Mouse (Mus musculus): ENCODE data around the gene Kpna7.
"Not testable (repeated sequence)": the region's sequence is repeated elsewhere in the genome, so short reads cannot be mapped to it uniquely, and the experiment has no call there.

Kpna7 gene

DNA sequence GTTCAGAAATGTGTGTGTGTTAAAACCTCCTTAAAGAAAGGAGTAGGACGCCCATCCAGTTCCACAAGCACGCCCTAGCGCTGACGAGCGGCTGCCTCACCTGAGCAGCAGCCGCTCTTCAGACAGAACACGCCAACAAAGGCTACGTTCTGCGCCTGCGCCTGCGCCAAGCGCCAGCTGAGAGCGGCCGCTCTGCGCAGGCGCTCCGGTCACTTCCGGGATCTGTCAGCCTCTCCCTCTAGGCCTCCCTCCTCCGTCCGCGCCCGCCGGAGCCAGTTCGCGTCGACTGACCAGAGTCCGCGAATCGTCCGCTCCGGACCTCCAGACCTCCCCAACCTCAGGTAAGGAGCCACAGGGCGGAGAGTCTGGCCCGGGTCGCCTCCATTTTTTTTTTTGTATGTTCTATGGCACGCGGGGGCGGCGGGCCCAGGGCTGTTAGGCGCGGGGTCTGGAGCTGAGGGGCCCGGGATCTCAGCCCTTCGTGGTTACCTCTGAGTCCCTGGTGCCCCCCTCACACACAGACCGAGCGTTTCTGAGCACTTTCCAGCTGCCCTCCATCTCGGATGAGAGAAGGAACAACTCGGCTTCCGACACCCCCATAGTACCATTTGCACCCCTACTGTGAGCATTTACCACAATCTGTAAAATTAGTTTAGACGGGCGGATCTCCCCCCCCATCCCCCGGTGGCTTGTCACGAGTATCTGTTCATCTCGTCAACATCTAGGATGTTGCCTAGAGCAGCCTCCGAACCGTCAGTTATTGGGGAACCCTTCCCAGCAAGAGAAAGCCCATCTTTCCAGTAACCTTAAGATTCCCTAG is at the start of gene Kpna7, which contains the start of gene Arpc1a:
Kpna7 (minus strand) TSS at position 399 of the 820 bp plus-strand sequence.
Arpc1a (plus strand) TSS at position 199 of the 820 bp plus-strand sequence.
- peak; percentile 96 for DNase-seq

DNA sequence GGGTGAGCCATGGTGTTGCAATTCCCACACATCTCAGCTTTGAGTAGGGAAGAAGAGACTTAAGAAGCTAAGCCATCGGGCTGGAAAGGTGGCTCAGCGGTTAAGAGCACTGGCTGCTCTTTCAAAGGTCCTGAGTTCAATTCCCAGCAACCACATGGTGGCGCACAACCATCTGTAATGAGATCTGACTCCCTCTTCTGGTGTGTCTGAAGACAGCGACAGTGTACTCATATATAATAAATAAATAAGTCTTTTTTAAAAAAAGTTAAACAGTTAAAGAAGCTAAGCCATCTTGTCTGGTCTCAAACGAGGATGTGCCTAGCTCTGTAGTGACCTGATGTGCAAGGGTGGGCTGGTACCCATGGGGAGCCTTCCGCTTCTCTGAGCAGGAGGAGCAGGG is 49.4 kb upstream of the Kpna7 start:
- DNase-seq = not testable (repeated sequence)

DNA sequence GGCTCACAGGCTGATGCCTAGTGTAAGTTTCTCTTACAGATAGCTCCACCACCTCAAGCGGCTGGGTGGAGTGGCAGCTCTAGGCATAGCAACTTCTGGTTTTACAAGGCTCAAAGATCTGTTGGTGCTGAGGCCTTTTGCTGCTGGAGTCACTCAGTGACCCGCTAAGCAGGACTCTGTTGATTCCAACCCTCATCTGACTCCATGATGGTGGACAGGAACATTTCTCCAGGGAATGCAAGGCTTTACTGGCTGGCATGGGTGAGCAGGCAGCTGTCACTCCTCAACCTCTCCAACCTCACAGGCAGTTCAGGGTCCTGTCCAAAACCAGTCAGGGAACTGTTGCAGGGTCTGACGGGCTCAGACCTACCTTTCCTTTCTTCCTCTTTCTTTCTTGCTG is 47.2 kb upstream of the Kpna7 start:
- DNase-seq = no peak

DNA sequence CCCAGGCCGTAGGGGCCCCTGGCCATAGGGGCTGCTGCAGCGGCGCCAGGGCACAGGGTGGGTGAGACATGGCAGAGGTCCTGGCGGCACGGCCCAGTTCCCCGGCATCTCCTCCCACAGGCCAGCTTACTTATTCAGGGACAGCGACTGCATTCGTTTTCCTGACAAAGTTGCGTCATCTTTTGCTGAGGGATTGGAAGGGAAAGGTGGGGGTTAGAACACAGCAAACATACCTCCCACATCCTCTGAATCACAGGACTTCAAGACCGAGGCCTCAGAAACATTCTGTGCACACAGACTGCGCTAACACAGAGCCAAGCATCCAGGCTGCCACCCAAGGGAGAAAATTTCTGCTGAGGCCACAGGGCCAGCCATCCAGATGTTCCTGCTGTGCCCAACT is 46.4 kb upstream of the Kpna7 start:
- DNase-seq = no peak

DNA sequence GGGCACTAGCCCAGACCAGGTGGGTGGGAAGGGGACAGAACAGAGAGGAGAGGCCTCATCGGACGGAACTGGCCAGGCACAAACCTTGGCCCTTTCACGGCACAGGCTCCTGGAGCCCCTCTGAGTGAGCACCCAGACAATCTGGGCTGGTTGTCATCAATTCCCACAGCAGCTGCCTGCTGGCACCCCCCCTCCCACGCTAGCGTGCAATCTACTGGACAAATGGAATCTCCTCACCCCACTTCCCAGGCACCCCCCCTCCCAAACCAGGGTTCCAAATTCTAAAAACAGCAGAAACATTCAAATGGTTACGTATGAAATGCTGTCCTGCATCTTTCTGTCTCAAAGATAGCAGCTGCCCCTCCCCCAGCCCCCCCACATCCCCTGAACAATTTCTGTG is 45.9 kb upstream of the Kpna7 start:
- not testable (repeated sequence) for DNase-seq

DNA sequence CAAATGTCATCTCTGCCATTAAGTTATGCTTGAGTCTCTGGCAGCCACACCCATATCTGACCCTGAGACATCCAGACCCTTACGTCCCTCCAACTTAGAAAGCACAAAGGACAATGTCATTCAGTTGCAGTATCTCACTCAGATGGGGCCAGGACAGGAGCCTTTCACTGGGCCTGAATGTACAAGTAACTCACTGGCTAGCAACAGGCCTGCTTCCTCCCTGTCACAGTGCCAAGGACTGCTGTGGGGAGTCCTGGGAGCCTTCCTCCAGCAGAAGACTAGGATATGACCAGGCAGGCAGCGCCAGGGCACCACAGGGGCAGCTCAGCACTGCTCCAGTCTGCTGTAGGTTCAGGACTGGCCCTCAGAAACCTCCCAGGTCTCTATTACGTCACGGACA is 45.3 kb upstream of the Kpna7 start:
- DNase-seq = no peak

DNA sequence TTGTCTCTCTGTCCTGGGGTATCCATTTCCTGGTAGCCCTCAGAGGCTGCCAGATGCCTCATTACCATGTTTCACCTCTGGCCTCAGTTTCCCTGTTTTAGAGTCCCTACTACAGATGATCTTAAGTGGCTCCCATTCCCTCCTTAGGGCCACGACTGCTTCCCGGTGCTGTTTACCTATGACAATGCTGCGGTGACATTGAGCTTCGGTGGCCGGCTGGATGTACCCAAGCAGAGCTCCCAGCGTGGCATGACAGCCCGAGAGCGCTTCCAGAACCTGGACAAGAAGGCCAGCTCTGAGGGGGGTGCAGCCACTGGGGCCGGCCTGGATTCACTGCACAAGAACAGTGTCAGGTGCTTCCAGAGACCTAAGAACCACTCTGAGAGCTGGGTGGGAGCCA is 42.8 kb upstream of the Kpna7 start:
- DNase-seq = no peak

DNA sequence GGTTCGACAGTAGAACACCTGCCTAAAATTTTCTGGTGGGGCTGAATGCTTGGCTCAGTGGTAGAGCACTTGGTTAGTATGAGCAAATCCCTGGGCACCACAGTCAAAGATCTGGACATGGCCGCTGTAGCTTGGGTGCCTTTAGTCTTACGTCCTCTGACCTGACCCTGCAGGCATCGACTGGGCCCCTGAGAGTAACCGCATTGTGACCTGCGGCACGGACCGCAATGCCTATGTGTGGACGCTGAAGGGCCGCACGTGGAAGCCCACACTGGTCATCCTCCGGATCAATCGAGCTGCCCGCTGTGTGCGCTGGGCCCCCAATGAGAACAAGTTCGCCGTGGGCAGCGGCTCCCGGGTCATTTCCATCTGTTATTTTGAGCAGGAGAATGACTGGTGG is 39.6 kb upstream of the Kpna7 start:
- no peak for DNase-seq

DNA sequence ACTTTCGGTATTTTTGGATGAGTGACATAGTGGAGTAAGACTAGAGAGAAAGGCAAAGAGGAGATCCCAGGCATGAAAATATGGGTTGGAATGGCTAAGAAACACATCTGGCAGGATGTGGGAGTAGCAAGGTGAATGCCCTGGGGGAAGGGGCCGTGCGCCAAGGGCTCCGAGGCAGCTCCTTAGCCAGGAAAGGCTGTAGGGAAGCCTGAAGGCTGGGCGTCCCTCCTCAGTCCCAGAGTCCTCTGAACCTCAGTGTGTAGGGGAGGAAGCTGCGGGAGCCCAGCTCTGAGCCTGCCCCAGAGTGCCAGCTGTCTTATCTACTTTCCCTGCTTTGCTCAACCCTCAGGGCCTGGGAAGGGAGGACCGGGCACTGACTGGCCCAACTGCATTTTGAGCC is 37.1 kb upstream of the Kpna7 start:
- DNase-seq = no peak

DNA sequence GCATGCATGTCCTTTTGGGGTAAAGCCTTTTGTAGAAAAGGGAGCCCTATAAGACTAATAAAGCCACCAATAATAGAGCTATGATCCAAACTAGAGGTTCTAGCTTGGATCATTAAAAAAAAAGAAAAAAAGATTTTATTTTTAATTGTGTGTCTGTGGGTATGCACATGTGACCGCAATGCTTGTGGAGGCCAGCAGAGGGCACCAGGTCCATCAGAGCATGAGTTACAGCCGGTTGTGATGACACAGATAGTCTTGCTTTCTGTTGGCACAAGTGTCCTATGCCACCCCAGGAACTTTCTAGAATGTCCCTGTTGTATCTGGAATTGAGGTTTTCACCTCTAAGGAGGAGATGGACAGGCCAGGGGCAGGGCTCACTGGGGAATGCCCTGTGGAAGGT is 35.6 kb upstream of the Kpna7 start:
- DNase-seq = peak; percentile 40

DNA sequence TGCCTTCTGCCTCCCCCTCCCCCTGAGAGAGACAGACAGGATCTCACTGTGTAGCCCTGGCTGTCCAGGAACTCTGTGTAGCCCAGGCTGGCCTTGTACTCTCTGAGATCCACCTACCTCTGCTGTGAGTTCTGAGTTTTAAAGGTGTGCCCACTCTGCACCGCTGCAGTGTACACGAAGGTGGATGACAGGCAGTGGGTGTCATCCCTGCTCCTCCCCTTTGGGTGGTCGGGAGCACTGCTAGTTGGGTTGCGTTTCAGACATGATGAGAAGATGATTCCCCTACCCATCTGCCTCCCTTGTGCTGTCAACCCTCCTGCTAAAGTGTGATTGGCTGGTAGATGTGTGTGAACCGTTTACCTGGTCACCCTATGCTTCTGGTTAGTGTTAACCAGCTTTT is 34.6 kb upstream of the Kpna7 start:
- DNase-seq = no peak

DNA sequence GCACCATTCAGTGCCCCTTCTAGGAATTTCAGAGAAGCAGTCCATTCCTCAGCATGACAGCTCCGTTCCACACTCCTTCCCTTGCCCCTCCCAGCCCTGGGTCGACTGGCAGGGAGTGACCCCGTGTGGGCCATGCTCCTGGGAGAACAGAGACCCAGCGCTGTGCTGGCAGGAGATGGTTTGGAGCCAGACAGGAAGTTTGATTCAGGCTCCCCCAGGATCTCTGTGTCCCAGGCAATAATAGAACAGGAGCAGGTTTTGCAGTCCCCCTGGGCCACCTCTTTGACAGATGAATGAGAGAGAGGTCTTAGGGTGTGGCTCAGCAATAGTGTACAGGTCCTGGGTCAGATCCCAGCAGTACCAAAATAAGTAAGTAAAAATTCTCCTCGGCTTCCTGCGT is 34.2 kb upstream of the Kpna7 start:
- no peak for DNase-seq

DNA sequence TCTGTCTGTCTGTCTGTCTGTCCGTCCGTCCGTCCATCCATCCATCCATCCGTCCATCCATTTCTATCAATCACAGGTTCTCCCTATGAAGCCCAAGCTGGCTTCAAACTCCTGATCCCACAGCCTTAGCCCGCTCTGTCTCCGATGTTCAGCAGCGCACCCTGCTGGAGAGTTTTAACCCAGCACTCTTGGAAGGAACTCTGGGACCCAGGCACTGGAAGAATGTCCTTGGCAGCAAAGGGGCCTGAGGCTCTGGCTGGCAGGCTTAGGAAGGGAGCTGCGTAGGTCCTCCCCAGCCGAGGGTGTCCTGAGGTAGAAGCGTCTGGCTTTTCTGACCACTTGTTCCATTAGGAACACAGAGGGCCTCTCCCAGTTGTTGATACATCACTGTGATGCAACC is 33.1 kb upstream of the Kpna7 start:
- peak; percentile 68 for DNase-seq

DNA sequence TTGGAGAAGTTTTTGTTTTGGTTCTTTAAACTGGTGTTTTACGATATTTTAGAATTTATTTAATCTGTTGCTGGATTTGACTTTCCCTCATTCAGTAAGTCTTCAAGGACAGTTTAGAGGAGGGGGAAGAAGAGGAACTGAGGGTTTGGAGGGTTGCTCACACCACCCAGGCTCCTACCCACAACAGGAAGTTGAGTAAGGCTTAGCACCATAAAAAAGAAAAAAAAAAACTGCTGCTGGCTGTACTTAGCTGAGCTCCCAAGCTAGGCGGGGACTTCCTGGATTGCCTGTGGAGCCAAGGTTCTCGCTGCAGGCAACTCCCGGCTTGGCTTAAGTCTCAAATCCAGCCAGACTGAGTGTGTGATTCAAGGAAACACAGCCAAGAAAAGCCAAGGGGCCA is 32.5 kb upstream of the Kpna7 start:
- DNase-seq = peak; percentile 43

DNA sequence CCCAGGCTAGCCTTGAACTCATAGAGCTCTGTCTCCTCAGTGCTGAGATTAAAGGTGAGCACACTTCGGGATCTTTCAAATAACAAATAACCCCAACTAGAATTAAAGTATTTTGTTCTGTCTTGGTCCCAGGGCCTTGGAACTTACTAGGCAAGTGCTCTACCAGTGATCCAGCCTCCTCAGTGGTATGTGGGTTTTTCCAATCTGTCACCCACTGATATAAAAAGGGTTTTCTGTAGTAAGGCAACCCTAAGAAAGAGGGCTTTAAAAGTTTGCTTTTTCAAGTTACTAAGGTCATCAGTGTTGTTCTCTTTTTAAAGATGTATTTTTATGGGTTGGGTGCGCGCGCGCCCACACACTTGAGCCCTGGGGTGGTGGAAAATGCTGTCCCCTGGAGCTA is 31.9 kb upstream of the Kpna7 start:
- no peak for DNase-seq

DNA sequence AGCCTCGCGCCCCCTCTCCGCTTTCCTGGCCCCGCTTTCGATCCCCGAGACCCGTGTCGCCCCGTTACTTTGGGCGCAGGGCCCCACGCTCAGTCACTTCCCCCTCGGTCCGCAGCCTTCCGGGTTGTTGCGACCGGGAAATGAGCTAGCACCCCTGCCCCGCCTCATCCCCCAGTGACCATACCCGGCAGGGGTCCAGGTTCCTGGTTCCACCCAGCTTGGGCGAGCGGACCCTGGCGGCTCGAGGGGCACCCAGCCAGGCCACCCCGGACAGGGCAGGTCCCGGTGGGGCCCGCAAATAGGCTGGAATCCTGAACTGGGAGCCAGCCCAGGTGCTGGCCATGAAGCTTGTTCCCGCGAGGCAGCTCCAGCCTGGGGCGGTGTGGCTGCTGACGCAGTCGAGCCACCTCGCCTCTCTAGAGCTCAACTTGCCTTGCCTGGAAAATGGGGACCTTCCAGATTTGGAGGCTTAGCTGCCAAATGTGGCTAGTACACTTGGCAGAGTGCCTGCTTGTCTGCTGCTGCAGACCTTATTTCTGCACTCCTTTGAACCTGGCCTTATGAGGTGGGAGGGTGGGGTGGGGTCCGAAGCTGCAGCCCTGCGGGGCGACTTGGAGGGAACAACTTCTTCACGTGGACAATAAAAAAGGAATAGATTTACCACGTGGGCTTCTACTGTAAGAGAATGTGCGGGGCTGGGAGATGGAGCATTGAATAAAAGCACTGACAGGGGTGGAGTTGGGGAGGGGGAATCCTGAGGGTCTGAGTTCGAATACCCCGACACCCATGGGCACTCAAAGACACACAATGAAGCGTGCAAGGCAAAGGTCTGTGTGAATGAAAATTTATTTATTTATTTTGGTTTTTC is 31.0 kb upstream of the Kpna7 start:
- DNase-seq = peak; percentile 56

DNA sequence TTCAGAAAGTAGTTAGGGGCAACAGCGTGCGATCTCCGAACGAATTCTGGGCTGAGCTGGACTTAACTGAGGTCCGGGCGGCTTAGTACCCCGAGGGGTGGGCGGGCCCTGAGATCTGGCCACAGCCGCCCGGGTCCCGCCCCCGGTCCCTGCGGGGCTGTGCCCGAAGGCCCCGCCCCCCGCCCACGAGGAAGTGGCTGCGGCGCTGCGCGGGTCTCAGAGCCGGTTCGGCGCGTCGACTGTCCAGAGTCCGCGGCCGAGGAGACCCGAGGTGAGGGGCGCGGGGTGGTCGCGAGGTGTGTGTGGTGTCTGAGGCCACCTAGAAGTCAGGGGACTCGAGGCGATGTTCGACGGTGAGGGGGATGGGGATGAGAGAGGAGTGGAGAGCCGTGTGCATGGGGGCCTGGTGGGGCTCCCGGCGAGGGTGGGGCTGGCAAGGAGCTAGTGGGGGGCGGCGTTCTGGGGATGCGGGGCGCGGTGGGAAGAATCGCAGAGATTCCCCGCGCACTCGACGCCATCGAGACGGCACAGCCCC is 30.3 kb upstream of the Kpna7 start, which contains the start of gene Arpc1b:
Arpc1b (plus strand) TSS at position 145 of the 535 bp plus-strand sequence.
- peak; percentile 78 for DNase-seq

DNA sequence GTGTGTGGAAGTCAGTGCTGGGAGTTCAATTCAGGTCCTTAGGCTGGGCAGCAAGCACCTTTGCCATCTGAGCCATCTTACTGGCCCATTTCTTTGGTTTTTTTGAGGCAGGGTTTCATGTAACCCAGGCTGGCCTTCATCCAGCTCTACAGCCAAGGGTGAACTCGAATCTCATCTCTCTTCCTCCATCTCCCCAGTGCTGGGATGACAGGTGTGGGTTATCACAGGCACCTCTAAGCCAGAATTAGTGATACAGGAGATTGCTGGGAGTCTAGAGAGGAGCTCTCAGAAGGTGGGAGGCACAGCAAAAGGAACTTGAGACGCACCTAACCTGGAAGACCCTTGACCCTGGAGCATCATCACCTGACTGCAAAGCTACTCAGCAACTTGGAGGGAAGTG is 29.6 kb upstream of the Kpna7 start:
- DNase-seq = no peak

DNA sequence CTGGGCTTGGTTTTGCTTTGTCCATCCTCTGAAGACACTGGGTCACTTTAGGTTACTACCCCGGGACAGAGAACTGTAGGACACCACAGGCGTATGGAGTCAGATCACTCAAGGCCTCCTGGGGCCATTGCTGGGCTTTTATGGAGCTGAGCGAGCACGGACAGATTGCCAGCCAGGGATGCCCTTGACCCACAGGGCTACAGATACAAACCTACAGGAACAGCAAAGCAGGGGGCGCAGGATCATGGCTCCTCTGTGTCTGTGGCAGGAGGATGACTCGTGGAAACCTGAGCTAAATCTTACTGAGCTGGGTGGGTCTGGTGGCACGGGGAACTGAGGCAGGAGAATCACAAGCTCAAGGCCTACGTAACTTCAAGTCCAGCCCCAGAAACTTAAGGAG is 28.7 kb upstream of the Kpna7 start:
- no peak for DNase-seq

DNA sequence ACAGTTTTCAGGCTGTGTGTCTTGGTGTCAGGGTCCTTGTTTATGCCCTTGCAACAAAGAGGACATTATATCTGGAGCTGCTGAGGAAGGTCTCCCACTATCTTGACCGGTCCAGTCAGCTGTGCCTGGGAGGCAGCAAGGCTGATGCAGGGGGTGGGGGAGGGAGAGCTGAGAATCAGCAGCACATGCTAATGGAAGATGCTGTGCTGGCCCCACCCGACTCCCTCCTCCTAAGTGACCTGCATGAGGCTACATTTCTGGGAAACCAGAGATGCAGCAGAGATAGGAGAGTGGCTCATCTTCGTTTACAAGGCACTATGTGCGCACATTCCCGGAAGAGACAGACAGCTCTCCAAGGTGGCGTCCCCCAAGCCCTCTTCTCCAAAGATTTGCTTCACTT is 26.6 kb upstream of the Kpna7 start:
- no peak for DNase-seq

DNA sequence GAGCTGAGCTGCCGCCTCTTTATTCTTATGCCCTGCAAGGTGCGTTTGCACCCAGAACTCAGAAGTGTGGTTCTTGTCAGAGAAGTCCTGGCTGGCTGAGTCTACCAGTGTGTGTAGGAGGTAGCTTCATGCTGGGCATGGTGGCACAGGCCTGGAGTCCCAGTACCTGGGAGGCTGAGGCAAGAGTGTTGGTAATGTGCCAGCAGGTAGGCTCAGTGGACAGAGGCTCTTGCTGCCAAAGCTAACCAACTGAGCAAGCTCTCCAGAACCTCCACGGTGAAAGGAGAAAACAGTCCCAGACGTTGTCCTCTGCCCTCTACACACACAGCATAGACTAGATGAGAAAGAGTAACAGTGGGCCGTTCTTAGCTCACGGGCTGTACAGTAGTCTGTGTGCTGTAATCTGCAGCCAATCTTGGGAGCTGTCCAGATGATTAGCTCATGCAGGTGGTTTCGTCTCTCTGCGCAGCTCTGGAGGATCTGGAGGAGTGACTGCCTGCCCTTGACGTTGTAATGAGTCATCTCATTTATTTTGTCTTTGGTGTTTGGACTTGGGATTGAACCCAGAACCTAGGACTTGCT is 22.0 kb upstream of the Kpna7 start:
- DNase-seq = no peak

DNA sequence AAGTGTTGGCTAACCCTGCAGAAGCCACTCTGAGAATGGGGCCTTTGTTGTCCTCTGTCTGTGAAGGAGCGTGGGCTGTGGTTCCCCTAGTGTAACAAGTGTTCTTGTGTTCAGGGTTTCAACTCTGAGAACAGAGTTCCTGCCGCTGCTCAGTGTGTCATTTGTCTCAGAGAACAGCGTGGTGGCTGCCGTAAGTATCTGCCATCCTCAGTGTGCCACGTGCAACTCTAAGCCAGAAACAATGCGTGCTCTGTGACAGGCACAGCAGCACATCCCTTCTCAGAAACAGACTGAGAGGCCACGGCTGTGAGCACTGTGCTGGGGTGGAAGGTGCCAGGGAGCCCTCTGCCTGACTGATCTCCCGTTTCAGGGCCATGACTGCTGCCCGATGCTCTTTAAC is 20.5 kb upstream of the Kpna7 start:
- DNase-seq = no peak

DNA sequence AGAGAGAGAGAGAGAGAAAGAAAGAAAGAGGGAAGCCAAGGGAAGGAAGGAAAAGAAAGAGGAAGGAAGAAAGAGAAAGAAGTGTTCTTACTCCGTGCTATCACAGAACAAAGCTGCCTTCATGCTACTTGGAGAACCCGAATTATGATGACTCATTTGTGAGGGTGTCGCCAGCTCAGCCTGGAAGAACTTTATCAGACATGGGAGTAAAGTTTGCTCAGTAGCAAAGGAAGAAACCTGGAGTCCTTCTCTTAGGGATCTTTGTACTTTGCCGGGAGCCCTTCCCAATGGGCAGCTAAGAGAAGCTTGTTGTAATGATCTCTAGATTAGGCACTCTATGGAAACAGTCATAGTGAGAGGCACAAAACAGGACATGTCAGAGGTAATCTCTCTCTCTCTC is 18.9 kb upstream of the Kpna7 start:
- no peak for DNase-seq
